Mouse (Mus musculus): ENCODE measurements around the gene Unc119.

DNA sequence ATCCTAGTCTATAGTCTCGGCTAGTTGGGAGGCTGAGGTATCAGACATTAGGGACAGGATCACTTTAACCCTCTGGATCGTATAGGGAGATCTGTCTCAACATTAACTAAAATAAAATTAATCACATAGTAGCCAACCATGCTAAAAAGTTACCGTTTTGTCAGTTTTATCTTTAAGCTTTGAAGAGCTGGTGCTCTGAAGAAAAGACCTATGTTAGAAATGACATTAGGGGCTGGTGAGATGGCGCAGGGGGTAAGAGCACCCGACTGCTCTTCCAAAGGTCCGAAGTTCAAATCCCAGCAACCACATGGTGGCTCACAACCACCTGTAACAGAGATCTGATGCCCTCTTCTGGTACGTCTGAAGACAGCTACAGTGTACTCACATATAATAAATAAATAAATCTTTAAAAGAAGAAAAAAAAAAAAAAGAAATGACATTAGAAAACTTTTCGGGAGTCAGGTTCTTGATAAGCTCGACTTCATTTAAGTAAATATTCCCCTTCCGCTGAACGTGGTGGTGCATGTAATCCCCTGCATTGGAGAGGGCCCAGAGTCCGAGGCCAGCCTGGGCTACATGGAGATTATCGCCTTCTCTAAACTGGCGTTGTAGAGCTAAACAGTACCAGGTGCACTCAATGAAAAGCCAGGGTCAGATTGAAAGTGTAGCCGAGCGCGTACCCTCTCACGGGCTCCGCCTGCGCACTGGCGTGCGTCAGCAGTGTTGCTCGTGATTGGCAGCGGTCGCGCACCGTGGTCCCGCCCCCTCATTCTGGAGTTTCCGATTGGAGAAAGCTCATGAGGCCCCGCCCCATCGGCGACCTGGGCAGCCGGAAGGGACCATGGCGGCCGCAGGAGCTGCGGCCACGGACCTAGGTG is 15.4 kb upstream of the Unc119 start, which contains the start of gene Pigs:
- TF ChIP-seq CTCF (IDR thresholded peaks at IDR 0.05) (no peak), POLR2A (IDR thresholded peaks at IDR 0.05; ENCODE audit: insufficient read depth, low read depth, low read length) (peak; percentile 78)

Measured in heart, adult 2 months (tissue).